Mouse (Mus musculus): Measurements from ENCODE around the gene Pth. TPM values are rescaled to one million over a fixed set of nuclear protein-coding genes. Genes with fewer than 3 reads are reported as not detected.

Pth gene
- total and polyA plus RNA-seq, 3 experiments = 0.33 TPM; not detected in 2

GRCm38 (mm10) chr7:113391619-113392018 lies 3.2 kb upstream of the Pth start:
- peak; percentile 96 for ATAC-seq (ENCODE audit: extremely low read depth, insufficient number of reproducible peaks, low FRiP score, poor library complexity, severe bottlenecking)
- H3K4me3 ChIP-seq (ENCODE audit: low read depth, low read length) = peak overlapping the region; percentile 66; the same call in 1 of the 2 replicates
- TF ChIP-seq TAL1 (conservative IDR thresholded peaks at IDR 0.05; ENCODE audit: low read depth, low read length) (peak; percentile 75), POLR2AphosphoS5 (IDR thresholded peaks at IDR 0.05; ENCODE audit: insufficient replicate concordance, low read depth, low read length) (no peak), GATA2 (IDR thresholded peaks at IDR 0.05; ENCODE audit: borderline replicate concordance, low read depth, low read length) (no peak), GATA1 (IDR thresholded peaks at IDR 0.05; ENCODE audit: borderline replicate concordance, low read length) (no peak)
- peaks cover 58% of the 10 kb centered on the region for H3K4me1 ChIP-seq (ENCODE audit: insufficient read depth, low read depth, low read length)
- no peaks in the 10 kb centered on the region for H3K27me3 ChIP-seq (ENCODE audit: insufficient read depth, low read length)
- H3K36me3 ChIP-seq (replicated peaks) = no peaks in the 10 kb centered on the region
- no peaks in the 10 kb centered on the region for H3K9me3 ChIP-seq (replicated peaks)
- peak; percentile 57 for DNase-seq (ENCODE audit: low spot score)

GRCm38 (mm10) chr7:113377875-113378658 lies 10.3 kb downstream of the Pth start:
- H3K4me3 ChIP-seq (ENCODE audit: low read depth, low read length) = no peak overlapping the region; the same call in 1 of the 2 replicates
- H3K27me3 ChIP-seq (ENCODE audit: insufficient read depth, low read length) = no peaks in the 10 kb centered on the region
- no peaks in the 10 kb centered on the region for H3K36me3 ChIP-seq (replicated peaks)
- peak; percentile 81 for TF ChIP-seq CTCF (IDR thresholded peaks at IDR 0.05; ENCODE audit: low read depth, low read length)
- no peak for TF ChIP-seq POLR2AphosphoS5 (IDR thresholded peaks at IDR 0.05; ENCODE audit: insufficient replicate concordance, low read depth, low read length)
- peak; percentile 88 for ATAC-seq (ENCODE audit: extremely low read depth, insufficient number of reproducible peaks, low FRiP score, poor library complexity, severe bottlenecking)
- H3K4me1 ChIP-seq (ENCODE audit: insufficient read depth, low read depth, low read length) = peaks cover 17% of the 10 kb centered on the region
- DNase-seq (ENCODE audit: low spot score) = peak; percentile 61
- H3K9me3 ChIP-seq (replicated peaks) = no peaks in the 10 kb centered on the region

GRCm38 (mm10) chr7:113372682-113373081 lies 15.7 kb downstream of the Pth start:
- no peak overlapping the region for H3K4me3 ChIP-seq (ENCODE audit: low read depth, low read length)
- H3K4me1 ChIP-seq (ENCODE audit: insufficient read depth, low read depth, low read length) = peaks cover 28% of the 10 kb centered on the region
- H3K9me3 ChIP-seq (replicated peaks) = no peaks in the 10 kb centered on the region
- no peaks in the 10 kb centered on the region for H3K36me3 ChIP-seq (replicated peaks)
- no peak for TF ChIP-seq GATA1 (IDR thresholded peaks at IDR 0.05; ENCODE audit: borderline replicate concordance, low read length)
- TF ChIP-seq TAL1 (conservative IDR thresholded peaks at IDR 0.05; ENCODE audit: low read depth, low read length) = no peak
- TF ChIP-seq GATA2 (IDR thresholded peaks at IDR 0.05; ENCODE audit: borderline replicate concordance, low read depth, low read length) = no peak
- no peak for TF ChIP-seq POLR2AphosphoS5 (IDR thresholded peaks at IDR 0.05; ENCODE audit: insufficient replicate concordance, low read depth, low read length)
- no peak for TF ChIP-seq CTCF (IDR thresholded peaks at IDR 0.05; ENCODE audit: low read depth, low read length)
- no peaks in the 10 kb centered on the region for H3K27me3 ChIP-seq (ENCODE audit: insufficient read depth, low read length)
- DNase-seq (ENCODE audit: low spot score) (no peak), ATAC-seq (ENCODE audit: extremely low read depth, insufficient number of reproducible peaks, low FRiP score, poor library complexity, severe bottlenecking) (no peak)

- Histone ChIP-seq H3K9me3 (replicated peaks) (no peaks in the 10 kb centered on the region), H3K4me1 (ENCODE audit: insufficient read depth, low read depth, low read length) (peaks cover 29% of the 10 kb centered on the region), H3K36me3 (replicated peaks) (peaks cover 5% of the 10 kb centered on the region), H3K27me3 (ENCODE audit: insufficient read depth, low read length) (no peaks in the 10 kb centered on the region), H3K4me3 (ENCODE audit: low read depth, low read length) (peak overlapping the region; percentile 91)
- ATAC-seq (ENCODE audit: extremely low read depth, insufficient number of reproducible peaks, low FRiP score, poor library complexity, severe bottlenecking) (peak; percentile 38; the same call in 1 of the 2 replicates), DNase-seq (ENCODE audit: low spot score) (peak; percentile 70)
- no peak for TF ChIP-seq TAL1 (conservative IDR thresholded peaks at IDR 0.05; ENCODE audit: low read depth, low read length)
- no peak for TF ChIP-seq GATA1 (IDR thresholded peaks at IDR 0.05; ENCODE audit: borderline replicate concordance, low read length)
- no peak for TF ChIP-seq GATA2 (IDR thresholded peaks at IDR 0.05; ENCODE audit: borderline replicate concordance, low read depth, low read length)
- no peak for TF ChIP-seq CTCF (IDR thresholded peaks at IDR 0.05; ENCODE audit: low read depth, low read length)
- TF ChIP-seq POLR2AphosphoS5 (IDR thresholded peaks at IDR 0.05; ENCODE audit: insufficient replicate concordance, low read depth, low read length) = no peak
Measured at GRCm38 (mm10) chr7:113369620-113370340, 18.6 kb downstream of the Pth start.

- H3K4me3 ChIP-seq (ENCODE audit: low read depth, low read length) = peak within 1 kb of the TSS; percentile 91
- peaks cover 29% of the 10 kb centered on the region for H3K4me1 ChIP-seq (ENCODE audit: insufficient read depth, low read depth, low read length)
- ATAC-seq (ENCODE audit: extremely low read depth, insufficient number of reproducible peaks, low FRiP score, poor library complexity, severe bottlenecking) = peak; percentile 84
- peaks cover 5% of the 10 kb centered on the region for H3K36me3 ChIP-seq (replicated peaks)
- no peaks in the 10 kb centered on the region for H3K9me3 ChIP-seq (replicated peaks)
- peak; percentile 91 for DNase-seq (ENCODE audit: low spot score)
- no peak for TF ChIP-seq CTCF (IDR thresholded peaks at IDR 0.05; ENCODE audit: low read depth, low read length)
- no peaks in the 10 kb centered on the region for H3K27me3 ChIP-seq (ENCODE audit: insufficient read depth, low read length)
Measured at GRCm38 (mm10) chr7:113368746-113369619, 19.4 kb downstream of the Pth start, which contains the start of gene Btbd10. Btbd10 (minus strand) TSS chr7:113369392.

- TF ChIP-seq POLR2AphosphoS5 (IDR thresholded peaks at IDR 0.05; ENCODE audit: insufficient replicate concordance, low read depth, low read length) (no peak), CTCF (IDR thresholded peaks at IDR 0.05; ENCODE audit: low read depth, low read length) (no peak), GATA1 (IDR thresholded peaks at IDR 0.05; ENCODE audit: borderline replicate concordance, low read length) (no peak), TAL1 (conservative IDR thresholded peaks at IDR 0.05; ENCODE audit: low read depth, low read length) (no peak), GATA2 (IDR thresholded peaks at IDR 0.05; ENCODE audit: borderline replicate concordance, low read depth, low read length) (no peak)
- ATAC-seq (ENCODE audit: extremely low read depth, insufficient number of reproducible peaks, low FRiP score, poor library complexity, severe bottlenecking) (no peak), DNase-seq (ENCODE audit: low spot score) (no peak)
- peaks cover 29% of the 10 kb centered on the region for H3K4me1 ChIP-seq (ENCODE audit: insufficient read depth, low read depth, low read length)
- peaks cover 5% of the 10 kb centered on the region for H3K36me3 ChIP-seq (replicated peaks)
- no peak overlapping the region for H3K4me3 ChIP-seq (ENCODE audit: low read depth, low read length)
- H3K9me3 ChIP-seq (replicated peaks) = no peaks in the 10 kb centered on the region
- no peaks in the 10 kb centered on the region for H3K27me3 ChIP-seq (ENCODE audit: insufficient read depth, low read length)
Measured at GRCm38 (mm10) chr7:113367440-113367839, 20.9 kb downstream of the Pth start.

Measured in G1E (cell line).